Mouse (Mus musculus) gastrocnemius, postnatal 10 days (tissue): ENCODE measurements around the gene Pdyn. TPM values are rescaled to one million over a fixed set of nuclear protein-coding genes. Genes with fewer than 3 reads are reported as not detected.

Source experiments
- DNase-seq: peaks from one replicate; pipeline ENCODE4 v3.0.0; 2021; ENCODE audit warnings: mixed read lengths
- total RNA-seq, 2 experiments: library from RNA; stranded (reverse); gene quantifications; 2 replicates each; pipeline ENCODE4 v1.2.3; 2021

The Pdyn gene
- total RNA-seq, 2 experiments from 2014 or later: not detected

DNA sequence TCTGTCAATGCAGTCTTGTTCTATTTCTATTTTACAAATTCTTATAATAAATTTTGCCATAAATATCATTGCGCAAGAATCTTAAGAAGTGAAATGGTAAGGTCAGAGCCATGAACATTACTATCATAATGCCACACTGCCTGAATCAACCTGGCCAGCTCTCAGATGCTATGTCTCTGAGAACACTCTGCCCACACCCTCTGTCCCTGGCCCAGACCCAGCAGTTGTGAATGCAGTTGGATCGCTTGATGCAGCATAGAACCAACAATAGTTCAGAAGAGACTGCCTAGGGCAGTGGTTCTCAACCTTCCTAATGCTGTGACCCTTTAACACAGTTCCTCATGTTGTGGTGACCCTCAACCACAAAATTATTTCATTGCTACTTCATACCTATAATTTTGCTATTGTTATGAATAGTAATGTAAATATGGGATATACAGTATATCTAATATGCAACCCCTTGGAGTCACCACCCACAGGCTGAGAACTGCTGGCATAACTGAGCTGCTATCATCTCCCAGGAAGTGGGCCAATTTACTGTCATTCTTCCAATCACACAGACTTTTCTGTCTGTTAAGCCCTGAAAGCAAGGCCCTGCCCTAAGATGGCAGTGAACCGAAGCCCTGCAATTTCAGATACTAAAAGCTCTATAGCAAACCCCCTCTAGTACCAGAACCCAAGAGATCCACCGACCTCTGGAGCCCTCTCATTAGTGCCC is 45.3 kb downstream of the Pdyn start:
- no peak for DNase-seq

DNA sequence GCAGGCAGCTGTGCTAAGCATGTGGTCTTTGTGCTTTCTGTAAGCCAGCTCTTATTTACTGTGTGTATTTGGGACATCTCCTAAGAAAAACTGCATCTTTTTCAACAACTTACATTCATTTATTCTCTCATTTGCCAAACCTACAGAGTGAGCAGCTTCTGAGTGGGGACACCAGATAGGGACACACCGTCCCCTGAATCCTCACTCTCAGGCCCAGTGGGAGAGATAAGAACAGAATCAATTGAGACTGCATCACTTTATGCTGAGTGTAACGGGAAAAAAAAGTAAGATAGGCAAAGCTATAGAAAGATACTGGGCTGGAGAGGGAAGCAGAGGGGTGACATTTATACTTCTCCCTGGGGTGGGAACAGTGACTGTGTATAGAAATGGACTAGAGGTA is 46.0 kb downstream of the Pdyn start:
- no peak for DNase-seq

DNA sequence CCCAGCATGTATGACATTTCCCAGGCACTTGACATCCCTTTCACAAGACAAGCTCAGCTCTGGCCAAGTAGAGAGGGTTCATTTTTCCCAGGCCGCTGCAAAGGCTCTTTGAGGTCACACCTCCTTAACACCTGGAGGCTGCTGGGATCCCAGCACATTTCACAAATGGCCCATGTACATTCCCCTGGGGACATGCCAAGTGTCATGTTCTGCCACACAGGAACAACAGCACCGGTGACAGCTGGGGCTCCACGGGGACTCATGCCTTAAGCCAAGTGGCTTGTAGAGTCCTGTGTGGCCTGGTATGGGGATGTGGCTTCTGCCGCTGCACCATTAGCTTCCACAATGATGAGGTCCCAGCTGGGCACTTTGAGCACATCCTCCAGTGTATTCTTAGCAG is 47.0 kb downstream of the Pdyn start:
- peak; percentile 40 for DNase-seq

Other genes with a start within 250 kb of the Pdyn start
- gene F830045P16Rik, start 163.2 kb downstream of the Pdyn start, total RNA-seq: under 1 TPM in 1 of 2 experiments, not detected in 1; 0.12 TPM
- 10 to 100 TPM; 17.2 to 29.1 TPM for gene Sirpa, start 107.0 kb downstream of the Pdyn start, total RNA-seq
- gene Stk35, start 100.7 kb upstream of the Pdyn start, total RNA-seq: 1 to 10 TPM; 6.7 to 7.5 TPM